Mouse (Mus musculus) bone marrow, adult 2 months (tissue): Measurements from ENCODE around the gene Slc39a3.

Experiments used
- CTCF ChIP-seq: fragments of 200-500 bp; IDR thresholded peaks from 2 replicates; pipeline ENCODE4 v1.5.1; 2011; ENCODE audit warnings: low read length, control low read depth; ENCODE audit not compliant: control insufficient read depth, insufficient read depth
- POLR2A ChIP-seq: fragments of 200-500 bp; IDR thresholded peaks from 2 replicates; pipeline ENCODE4 v1.6.1; 2011; ENCODE audit warnings: low read depth, mild to moderate bottlenecking, control low read depth, low read length, borderline replicate concordance; ENCODE audit not compliant: control insufficient read depth

DNA sequence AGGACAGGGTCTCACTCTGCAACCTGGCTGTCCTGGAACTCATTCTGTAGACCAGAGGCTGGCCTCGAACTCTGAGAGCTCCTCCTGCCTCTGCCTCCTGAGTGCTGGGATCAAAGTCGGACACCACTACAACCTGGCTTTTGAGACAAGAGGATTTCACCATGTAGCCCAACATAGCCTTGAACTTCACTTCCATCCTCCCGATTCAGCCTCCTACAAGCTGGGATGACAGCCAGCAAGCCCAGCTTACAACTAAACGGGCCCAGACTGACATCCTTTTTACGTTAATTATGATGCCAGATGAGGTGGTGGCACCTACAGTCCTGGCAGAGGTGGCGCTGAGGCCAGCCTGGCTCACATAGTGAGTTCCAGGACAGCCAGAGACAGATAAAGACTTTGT lies 21.7 kb upstream of the Slc39a3 start:
- TF ChIP-seq CTCF (no peak), POLR2A (no peak)
